Mouse (Mus musculus): ENCODE measurements around the gene Cul9.
"Not testable (repeated sequence)": the region's sequence is repeated elsewhere in the genome, so short reads cannot be mapped to it uniquely, and the experiment has no call there.

Gene Cul9

GRCm38 (mm10) chr17:46545813-46546564 lies at the start of gene Cul9:
Cul9 (minus strand) TSS chr17:46546388.
- peak; percentile 83 for DNase-seq

- no peak for DNase-seq
These were observed 49.1 kb upstream of the Cul9 start for GRCm38 (mm10) chr17:46595336-46595735.

GRCm38 (mm10) chr17:46594606-46595005 lies 48.4 kb upstream of the Cul9 start:
- DNase-seq = no peak

- no peak for DNase-seq
These were observed 46.9 kb upstream of the Cul9 start for GRCm38 (mm10) chr17:46593124-46593523.

DNA sequence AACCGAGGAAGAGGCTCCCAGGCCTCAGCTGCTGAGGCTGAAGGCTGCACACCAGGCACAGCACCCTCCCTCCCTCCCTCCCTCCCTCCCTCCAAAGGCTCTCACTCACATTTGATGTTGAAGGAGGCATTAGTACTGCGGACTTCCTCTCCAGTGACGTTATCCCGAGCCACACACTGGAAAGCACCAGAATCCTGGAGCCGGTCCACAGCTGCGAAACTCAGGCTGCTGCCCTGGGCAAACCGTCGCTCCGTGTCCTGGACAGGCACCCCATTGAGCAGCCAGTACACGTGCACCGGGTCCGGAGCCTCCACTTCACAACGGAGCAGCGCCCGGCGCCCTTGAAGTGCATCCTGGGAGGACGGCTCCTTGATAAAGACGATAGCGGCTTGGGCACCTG lies 45.2 kb upstream of the Cul9 start:
- no peak for DNase-seq

DNA sequence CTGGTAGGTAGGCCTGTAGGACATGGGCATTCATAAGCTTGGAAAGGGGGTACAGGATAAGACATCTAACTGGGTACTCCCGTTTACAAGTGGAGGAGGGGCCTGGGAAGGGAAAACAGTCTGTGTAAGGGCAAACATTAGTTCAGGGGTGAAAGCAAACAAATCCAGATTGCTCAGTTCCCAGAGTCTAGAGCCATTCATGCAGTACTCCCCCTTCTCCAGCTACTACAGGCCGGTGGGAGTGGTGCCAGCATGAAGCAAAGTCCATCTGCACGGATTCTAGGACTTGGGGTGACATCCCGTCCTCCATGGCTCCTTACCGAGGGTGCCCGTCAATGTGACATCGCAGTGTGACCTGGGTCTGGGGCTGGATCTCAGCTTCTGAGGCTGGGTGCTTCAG lies 44.3 kb upstream of the Cul9 start:
- DNase-seq = no peak

GRCm38 (mm10) chr17:46589635-46590314 lies 43.6 kb upstream of the Cul9 start:
- DNase-seq = no peak

GRCm38 (mm10) chr17:46588913-46589312 lies 42.7 kb upstream of the Cul9 start:
- no peak for DNase-seq

- DNase-seq = no peak
These were observed 42.0 kb upstream of the Cul9 start for GRCm38 (mm10) chr17:46588173-46588572.

- no peak for DNase-seq
These were observed 40.1 kb upstream of the Cul9 start for GRCm38 (mm10) chr17:46586327-46586726.

DNA sequence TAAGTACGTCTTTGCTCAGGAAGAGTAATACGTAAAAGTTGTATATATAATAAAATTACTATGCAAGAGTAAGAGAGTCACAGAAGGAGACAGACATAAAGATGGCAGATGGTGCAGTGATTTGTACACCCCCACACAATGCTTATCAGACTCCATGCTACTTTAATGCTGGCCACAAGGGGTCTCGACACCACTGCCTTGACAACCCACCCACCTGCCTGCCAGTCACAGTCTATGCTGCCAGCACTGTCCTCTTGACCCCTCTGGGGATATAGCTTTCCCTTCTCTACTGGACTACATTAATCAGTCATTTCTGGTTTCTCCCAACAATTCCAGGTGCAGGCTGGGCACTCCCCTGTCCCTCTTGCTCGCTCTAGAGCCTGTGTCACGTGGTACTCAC lies 32.5 kb upstream of the Cul9 start:
- no peak for DNase-seq

GRCm38 (mm10) chr17:46576070-46576469 lies 29.9 kb upstream of the Cul9 start:
- no peak for DNase-seq

GRCm38 (mm10) chr17:46574535-46574934 lies 28.3 kb upstream of the Cul9 start:
- DNase-seq = no peak

- DNase-seq = no peak
These were observed 24.8 kb upstream of the Cul9 start for GRCm38 (mm10) chr17:46571005-46571404.

DNA sequence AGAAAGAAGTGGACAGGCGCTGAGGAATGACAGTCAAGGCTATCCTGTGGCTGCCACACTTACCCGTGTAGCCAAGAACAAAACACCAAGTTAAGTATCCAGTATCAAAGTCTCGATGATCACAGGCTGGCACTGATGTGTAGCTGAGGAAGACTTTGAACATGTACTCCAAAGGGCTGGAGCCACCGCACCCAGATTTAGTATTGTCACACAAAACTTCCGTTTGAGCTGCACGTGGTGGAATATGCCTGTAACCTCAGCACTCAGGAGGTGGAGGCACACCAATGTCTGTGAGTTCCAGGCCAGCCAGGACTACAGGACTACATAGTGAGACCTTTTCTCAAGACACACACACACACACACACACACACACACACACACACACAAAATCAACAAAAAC lies 13.0 kb upstream of the Cul9 start:
- DNase-seq = no peak

DNA sequence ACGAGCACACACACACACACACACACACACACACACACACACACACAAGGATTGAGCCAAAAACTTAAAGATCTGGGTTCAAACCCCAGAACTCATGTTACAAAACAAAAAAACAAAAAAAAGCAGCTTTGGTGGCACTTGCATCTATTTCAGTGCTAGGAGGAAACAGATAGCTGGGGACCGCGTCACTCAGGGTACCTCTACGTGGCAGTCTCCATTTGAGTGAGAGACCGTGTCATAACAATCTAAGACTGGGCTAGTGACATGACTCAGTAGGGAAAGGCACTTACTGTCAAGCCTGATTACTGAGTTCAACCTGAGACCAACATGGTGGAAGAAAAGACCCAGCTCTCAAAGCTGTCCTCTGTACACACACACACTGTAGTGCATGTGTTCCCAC lies 12.0 kb upstream of the Cul9 start:
- DNase-seq = no peak

- DNase-seq = not testable (repeated sequence)
These were observed 11.1 kb upstream of the Cul9 start for GRCm38 (mm10) chr17:46557321-46557720.

- DNase-seq = peak; percentile 43
These were observed 10.4 kb upstream of the Cul9 start for GRCm38 (mm10) chr17:46556584-46556945.

GRCm38 (mm10) chr17:46555673-46556583 lies 9.7 kb upstream of the Cul9 start, which contains the start of gene Srf:
Srf (minus strand) TSS chr17:46556175.
- peak; percentile 90 for DNase-seq

GRCm38 (mm10) chr17:46554977-46555672 lies 8.9 kb upstream of the Cul9 start:
- DNase-seq = peak; percentile 53

DNA sequence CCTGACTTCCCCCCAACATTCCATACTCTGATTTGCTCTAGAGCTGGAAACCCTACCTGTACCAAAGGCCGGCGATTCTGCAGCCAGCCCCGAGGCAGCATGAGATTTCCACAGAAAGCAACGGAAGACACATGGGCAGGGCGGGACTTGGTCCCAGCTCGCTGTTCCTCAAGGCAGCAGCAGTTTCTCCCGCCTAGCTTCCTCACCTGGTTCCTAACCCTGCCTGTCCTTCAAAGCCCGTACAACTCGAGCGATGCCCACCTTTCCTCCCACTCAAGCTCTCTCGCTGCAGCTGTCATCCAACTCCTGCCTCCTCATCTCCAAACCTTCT lies 8.4 kb upstream of the Cul9 start:
- peak; percentile 22 for DNase-seq

- DNase-seq = no peak
These were observed 7.7 kb upstream of the Cul9 start for GRCm38 (mm10) chr17:46553926-46554325.

- no peak for DNase-seq
These were observed 7.3 kb upstream of the Cul9 start for GRCm38 (mm10) chr17:46553469-46553868.
